Mouse (Mus musculus): Measurements from ENCODE around the gene Nudt19. TPM values are rescaled to one million over a fixed set of nuclear protein-coding genes. Genes with fewer than 3 reads are reported as not detected.
"Not testable (repeated sequence)": the region's sequence is repeated elsewhere in the genome, so short reads cannot be mapped to it uniquely, and the experiment has no call there.

The Nudt19 gene
- total RNA-seq (2022): 10 to 100 TPM; 66.3 to 76.5 (median 70.4) TPM

GRCm38 (mm10) chr7:35556205-35556603 lies at the start of gene Nudt19:
TSS of gene Nudt19 (minus strand) at chr7:35556304.
- no peak for DNase-seq (ENCODE audit: low spot score in 2 of 2)

GRCm38 (mm10) chr7:35602766-35603165 lies 46.7 kb upstream of the Nudt19 start:
- no peak for DNase-seq (ENCODE audit: low spot score in 2 of 2)

GRCm38 (mm10) chr7:35601106-35601505 lies 45.0 kb upstream of the Nudt19 start:
- no peak for DNase-seq (ENCODE audit: low spot score in 2 of 2)

GRCm38 (mm10) chr7:35600031-35600430 lies 43.9 kb upstream of the Nudt19 start:
- no peak for DNase-seq (ENCODE audit: low spot score in 2 of 2)

GRCm38 (mm10) chr7:35599492-35599891 lies 43.4 kb upstream of the Nudt19 start:
- DNase-seq (ENCODE audit: low spot score in 2 of 2): no peak

GRCm38 (mm10) chr7:35594311-35594710 lies 38.2 kb upstream of the Nudt19 start:
- DNase-seq (ENCODE audit: low spot score in 2 of 2): no peak

- DNase-seq (ENCODE audit: low spot score in 2 of 2): no peak
These were observed 34.7 kb upstream of the Nudt19 start for GRCm38 (mm10) chr7:35590731-35591191.

GRCm38 (mm10) chr7:35589485-35589884 lies 33.4 kb upstream of the Nudt19 start:
- no peak for DNase-seq (ENCODE audit: low spot score in 2 of 2)

GRCm38 (mm10) chr7:35588680-35589428 lies 32.8 kb upstream of the Nudt19 start:
- no peak for DNase-seq (ENCODE audit: low spot score in 2 of 2)

- DNase-seq (ENCODE audit: low spot score in 2 of 2): no peak
These were observed 31.6 kb upstream of the Nudt19 start for GRCm38 (mm10) chr7:35587728-35588127.

GRCm38 (mm10) chr7:35586906-35587445 lies 30.9 kb upstream of the Nudt19 start:
- no peak for DNase-seq (ENCODE audit: low spot score in 2 of 2)

GRCm38 (mm10) chr7:35586055-35586905 lies 30.2 kb upstream of the Nudt19 start, which contains the start of gene Ankrd27:
TSS of gene Ankrd27 (plus strand) at chr7:35586244.
- DNase-seq (ENCODE audit: low spot score in 2 of 2): peak; percentile 94 to 95

- no peak for DNase-seq (ENCODE audit: low spot score in 2 of 2)
These were observed 29.3 kb upstream of the Nudt19 start, which contains the start of gene Rgs9bp for GRCm38 (mm10) chr7:35585191-35586054. TSS of gene Rgs9bp (minus strand) at chr7:35585582.

GRCm38 (mm10) chr7:35584786-35585190 lies 28.7 kb upstream of the Nudt19 start:
- DNase-seq (ENCODE audit: low spot score in 2 of 2): no peak

GRCm38 (mm10) chr7:35584068-35584785 lies 28.1 kb upstream of the Nudt19 start:
- no peak for DNase-seq (ENCODE audit: low spot score in 2 of 2)

GRCm38 (mm10) chr7:35583476-35584025 lies 27.4 kb upstream of the Nudt19 start:
- no peak for DNase-seq (ENCODE audit: low spot score in 2 of 2)

- no peak for DNase-seq (ENCODE audit: low spot score in 2 of 2)
These were observed 26.6 kb upstream of the Nudt19 start for GRCm38 (mm10) chr7:35582719-35583118.

- DNase-seq (ENCODE audit: low spot score in 2 of 2): no peak
These were observed 23.7 kb upstream of the Nudt19 start for GRCm38 (mm10) chr7:35579849-35580248.

GRCm38 (mm10) chr7:35570883-35571282 lies 14.8 kb upstream of the Nudt19 start:
- not testable (repeated sequence) for DNase-seq (ENCODE audit: low spot score in 2 of 2)

- not testable (repeated sequence) for DNase-seq (ENCODE audit: low spot score in 2 of 2)
These were observed 13.6 kb upstream of the Nudt19 start for GRCm38 (mm10) chr7:35569724-35570123.

Measured in left cerebral cortex, adult 8-10 months (tissue).